Mouse (Mus musculus) olfactory bulb, adult 2 months (tissue): Measurements from ENCODE around the gene Cdk15.

Source experiments
- CTCF ChIP-seq: fragments of 200-500 bp; IDR thresholded peaks from 2 replicates; pipeline ENCODE4 v1.5.1; 2012; ENCODE audit warnings: low read depth, mild to moderate bottlenecking, low read length, moderate library complexity; ENCODE audit not compliant: insufficient read depth
- POLR2A ChIP-seq: fragments of 200-500 bp; IDR thresholded peaks from 2 replicates; pipeline ENCODE4 v1.6.1; 2012; ENCODE audit warnings: mild to moderate bottlenecking, low read depth, low read length, moderate library complexity; ENCODE audit not compliant: insufficient read depth

DNA sequence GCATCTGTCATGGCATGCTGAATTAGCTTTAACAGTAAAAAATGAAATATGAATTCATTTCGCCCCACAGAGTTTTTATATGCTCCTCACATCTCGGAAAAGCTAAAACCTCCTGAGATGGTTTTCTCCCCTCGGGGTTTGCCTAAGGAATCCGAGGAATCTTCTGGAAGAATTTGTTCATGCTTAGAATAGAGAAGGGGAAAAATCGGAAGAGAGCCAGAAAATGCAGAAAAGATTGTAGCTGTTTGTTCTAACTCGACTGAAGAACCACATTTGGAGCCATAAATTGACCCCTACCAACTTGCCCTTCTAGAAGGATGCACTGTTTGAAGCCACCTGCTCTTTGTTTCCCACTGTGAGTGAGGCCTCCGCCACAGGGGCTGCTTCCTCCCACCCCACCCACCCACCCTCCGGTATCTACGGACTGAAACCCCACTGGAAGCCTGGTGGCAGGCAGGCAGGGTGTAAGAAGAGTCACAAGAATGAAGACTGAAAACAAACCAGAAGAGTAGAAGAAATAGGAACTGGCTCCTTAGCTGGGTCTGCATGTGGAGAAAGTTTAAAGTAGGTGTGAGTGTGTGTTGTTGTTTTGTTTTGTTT, 41.9 kb downstream of the Cdk15 start:
- TF ChIP-seq POLR2A = no peak
- TF ChIP-seq CTCF = no peak
